Mouse (Mus musculus): ENCODE results near the gene Ccdc28b. TPM values are rescaled to one million over a fixed set of nuclear protein-coding genes. Genes with fewer than 3 reads are reported as not detected.

Ccdc28b gene
- polyA plus RNA-seq, 1 experiment from 2014 or later = 48.8 TPM

GRCm38 (mm10) chr4:129648656-129649055, 24.9 kb upstream of the Ccdc28b start:
- no peak overlapping the region for H3K27ac ChIP-seq (replicated peaks; ENCODE audit: low read depth, low read length)
- no peaks in the 10 kb centered on the region for H3K4me1 ChIP-seq (ENCODE audit: control insufficient read depth, insufficient read depth, low read length)
- DNase-seq (ENCODE audit: low spot score) (no peak), ATAC-seq (ENCODE audit: insufficient number of reproducible peaks, low FRiP score, low TSS enrichment, low read depth) (no peak)
- H3K27me3 ChIP-seq (ENCODE audit: control insufficient read depth, insufficient read depth, low read length) = no peaks in the 10 kb centered on the region
- H3K36me3 ChIP-seq (ENCODE audit: control insufficient read depth, insufficient read depth, low read length) = peaks cover 37% of the 10 kb centered on the region
- H3K4me2 ChIP-seq (ENCODE audit: low read depth, severe bottlenecking) = no peak overlapping the region
- no peaks in the 10 kb centered on the region for H3K9me3 ChIP-seq (ENCODE audit: control insufficient read depth, low read length)
- WGBS = 85% methylated on average over 1 of the region's 1 CpGs
- H3K4me3 ChIP-seq (ENCODE audit: low read depth, low read length) = no peak overlapping the region
- H3K9ac ChIP-seq (ENCODE audit: low read length) = no peak overlapping the region

DNA sequence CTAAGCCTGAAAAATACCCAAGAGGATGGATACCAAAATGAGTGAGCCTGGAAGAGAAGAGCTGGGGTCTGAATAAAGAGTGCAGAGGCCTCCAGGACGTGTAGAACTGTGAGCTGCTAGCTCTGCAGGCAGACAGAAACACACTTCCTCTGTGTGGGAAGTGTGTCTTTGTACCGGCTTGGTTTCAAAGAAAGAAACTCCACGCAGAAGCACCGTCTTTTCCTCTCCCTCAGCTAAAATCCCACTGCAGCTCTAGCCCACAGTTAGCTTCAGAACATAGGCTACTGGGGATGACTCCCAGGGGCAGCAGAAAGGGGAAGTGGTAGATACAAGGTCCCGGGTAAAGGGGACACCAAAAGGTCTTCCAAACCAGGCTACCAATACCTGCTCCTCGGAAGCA, 21.5 kb upstream of the Ccdc28b start:
- no peak overlapping the region for H3K9ac ChIP-seq (ENCODE audit: low read length)

GRCm38 (mm10) chr4:129641756-129642155, 18.0 kb upstream of the Ccdc28b start:
- WGBS = 49% methylated on average over 5 of the region's 5 CpGs
- Histone ChIP-seq H3K4me2 (ENCODE audit: low read depth, severe bottlenecking) (peak overlapping the region; percentile 96; the same call in 1 of the 2 replicates), H3K36me3 (ENCODE audit: control insufficient read depth, insufficient read depth, low read length) (peaks cover 22% of the 10 kb centered on the region; the same call in 1 of the 2 replicates), H3K4me3 (ENCODE audit: low read depth, low read length) (no peak overlapping the region), H3K4me1 (ENCODE audit: control insufficient read depth, insufficient read depth, low read length) (peaks cover 11% of the 10 kb centered on the region), H3K27me3 (ENCODE audit: control insufficient read depth, insufficient read depth, low read length) (no peaks in the 10 kb centered on the region), H3K9ac (ENCODE audit: low read length) (no peak overlapping the region), H3K27ac (replicated peaks; ENCODE audit: low read depth, low read length) (no peak overlapping the region), H3K9me3 (ENCODE audit: control insufficient read depth, low read length) (no peaks in the 10 kb centered on the region)
- ATAC-seq (ENCODE audit: insufficient number of reproducible peaks, low FRiP score, low TSS enrichment, low read depth) = no peak
- DNase-seq (ENCODE audit: low spot score) = no peak

More for the DNA sequence above, 21.5 kb upstream of the Ccdc28b start:
- Histone ChIP-seq H3K9me3 (ENCODE audit: control insufficient read depth, low read length) (no peaks in the 10 kb centered on the region), H3K27me3 (ENCODE audit: control insufficient read depth, insufficient read depth, low read length) (no peaks in the 10 kb centered on the region), H3K27ac (replicated peaks; ENCODE audit: low read depth, low read length) (no peak overlapping the region), H3K4me2 (ENCODE audit: low read depth, severe bottlenecking) (0 out of 2 replicates have a peak overlapping the region, but pooled peaks have one; percentile 4), H3K4me1 (ENCODE audit: control insufficient read depth, insufficient read depth, low read length) (no peaks in the 10 kb centered on the region), H3K36me3 (ENCODE audit: control insufficient read depth, insufficient read depth, low read length) (peaks cover 26% of the 10 kb centered on the region; the same call in 1 of the 2 replicates), H3K4me3 (ENCODE audit: low read depth, low read length) (no peak overlapping the region)
- ATAC-seq (ENCODE audit: insufficient number of reproducible peaks, low FRiP score, low TSS enrichment, low read depth) (no peak), DNase-seq (ENCODE audit: low spot score) (no peak)
- 89% methylated on average over 6 of the region's 6 CpGs for WGBS

- Histone ChIP-seq H3K4me1 (ENCODE audit: control insufficient read depth, insufficient read depth, low read length) (peaks cover 11% of the 10 kb centered on the region), H3K4me3 (ENCODE audit: low read depth, low read length) (peak within 1 kb of the TSS; percentile 74), H3K27ac (replicated peaks; ENCODE audit: low read depth, low read length) (peak within 1 kb of the TSS; percentile 87), H3K4me2 (ENCODE audit: low read depth, severe bottlenecking) (peak within 1 kb of the TSS; percentile 96), H3K9me3 (ENCODE audit: control insufficient read depth, low read length) (no peaks in the 10 kb centered on the region), H3K27me3 (ENCODE audit: control insufficient read depth, insufficient read depth, low read length) (no peaks in the 10 kb centered on the region), H3K36me3 (ENCODE audit: control insufficient read depth, insufficient read depth, low read length) (peaks cover 26% of the 10 kb centered on the region), H3K9ac (ENCODE audit: low read length) (peak within 1 kb of the TSS; percentile 76)
- WGBS = under 1% methylated on average over 60 of the region's 60 CpGs
- peak; percentile 94 for ATAC-seq (ENCODE audit: insufficient number of reproducible peaks, low FRiP score, low TSS enrichment, low read depth)
- peak; percentile 97 for DNase-seq (ENCODE audit: low spot score)
These were observed 17.1 kb upstream of the Ccdc28b start, which contains the start of gene Txlna for GRCm38 (mm10) chr4:129640638-129641467. Txlna (minus strand) TSS chr4:129641065.

DNA sequence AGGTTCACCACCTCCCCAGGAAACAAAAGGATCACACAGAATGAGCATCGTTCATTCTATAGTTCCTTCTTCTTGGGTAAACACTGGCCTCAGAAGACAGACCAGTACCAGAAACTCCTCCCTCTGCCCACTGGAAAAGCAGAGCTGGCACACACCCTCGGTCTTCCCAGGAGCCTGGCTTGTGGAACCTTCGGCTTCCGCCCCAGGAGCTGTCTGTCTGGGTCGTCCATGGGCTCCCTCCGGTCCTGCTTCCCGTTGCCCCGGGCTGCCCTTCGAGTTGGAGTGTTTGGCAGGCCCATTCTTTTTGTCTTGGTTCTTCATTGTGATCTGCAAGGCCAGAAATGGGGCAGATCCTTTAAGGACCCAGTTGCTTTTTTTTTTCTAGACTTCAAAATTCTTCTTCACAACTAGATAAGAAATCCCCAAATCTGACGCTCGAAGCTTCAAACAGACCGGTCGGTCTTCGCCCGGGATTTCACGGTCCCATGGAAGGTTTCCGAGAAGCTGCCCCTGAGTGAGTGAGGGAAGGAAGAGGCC, 16.4 kb upstream of the Ccdc28b start:
- Histone ChIP-seq H3K27me3 (ENCODE audit: control insufficient read depth, insufficient read depth, low read length) (no peaks in the 10 kb centered on the region), H3K4me1 (ENCODE audit: control insufficient read depth, insufficient read depth, low read length) (peaks cover 11% of the 10 kb centered on the region), H3K4me2 (ENCODE audit: low read depth, severe bottlenecking) (peak overlapping the region; percentile 96), H3K9ac (ENCODE audit: low read length) (peak overlapping the region; percentile 76), H3K27ac (replicated peaks; ENCODE audit: low read depth, low read length) (peak overlapping the region; percentile 87), H3K36me3 (ENCODE audit: control insufficient read depth, insufficient read depth, low read length) (peaks cover 26% of the 10 kb centered on the region), H3K9me3 (ENCODE audit: control insufficient read depth, low read length) (no peaks in the 10 kb centered on the region), H3K4me3 (ENCODE audit: low read depth, low read length) (peak overlapping the region; percentile 74)
- no peak for ATAC-seq (ENCODE audit: insufficient number of reproducible peaks, low FRiP score, low TSS enrichment, low read depth)
- 9% methylated on average over 17 of the region's 17 CpGs for WGBS
- peak; percentile 32 for DNase-seq (ENCODE audit: low spot score)

GRCm38 (mm10) chr4:129639221-129639620, 15.5 kb upstream of the Ccdc28b start:
- Histone ChIP-seq H3K9me3 (ENCODE audit: control insufficient read depth, low read length) (no peaks in the 10 kb centered on the region), H3K4me1 (ENCODE audit: control insufficient read depth, insufficient read depth, low read length) (peaks cover 11% of the 10 kb centered on the region), H3K4me3 (ENCODE audit: low read depth, low read length) (no peak overlapping the region; the same call in 1 of the 2 replicates), H3K9ac (ENCODE audit: low read length) (no peak overlapping the region), H3K27me3 (ENCODE audit: control insufficient read depth, insufficient read depth, low read length) (no peaks in the 10 kb centered on the region), H3K27ac (replicated peaks; ENCODE audit: low read depth, low read length) (no peak overlapping the region), H3K36me3 (ENCODE audit: control insufficient read depth, insufficient read depth, low read length) (peaks cover 24% of the 10 kb centered on the region), H3K4me2 (ENCODE audit: low read depth, severe bottlenecking) (peak overlapping the region; percentile 96; the same call in 1 of the 2 replicates)
- WGBS = 91% methylated on average over 15 of the region's 15 CpGs
- DNase-seq (ENCODE audit: low spot score) (no peak), ATAC-seq (ENCODE audit: insufficient number of reproducible peaks, low FRiP score, low TSS enrichment, low read depth) (no peak)

GRCm38 (mm10) chr4:129633852-129634251, 10.1 kb upstream of the Ccdc28b start:
- H3K9ac ChIP-seq (ENCODE audit: low read length) = no peak overlapping the region
- H3K4me3 ChIP-seq (ENCODE audit: low read depth, low read length) = no peak overlapping the region
- H3K27ac ChIP-seq (replicated peaks; ENCODE audit: low read depth, low read length) = no peak overlapping the region
- H3K4me2 ChIP-seq (ENCODE audit: low read depth, severe bottlenecking) = no peak overlapping the region
- H3K4me1 ChIP-seq (ENCODE audit: control insufficient read depth, insufficient read depth, low read length) = peaks cover under 1% of the 10 kb centered on the region; the same call in 1 of the 2 replicates
- peaks cover 69% of the 10 kb centered on the region for H3K36me3 ChIP-seq (ENCODE audit: control insufficient read depth, insufficient read depth, low read length)
- no peaks in the 10 kb centered on the region for H3K27me3 ChIP-seq (ENCODE audit: control insufficient read depth, insufficient read depth, low read length)
- no peak for ATAC-seq (ENCODE audit: insufficient number of reproducible peaks, low FRiP score, low TSS enrichment, low read depth)
- no peaks in the 10 kb centered on the region for H3K9me3 ChIP-seq (ENCODE audit: control insufficient read depth, low read length)
- 94% methylated on average over 6 of the region's 6 CpGs for WGBS
- DNase-seq (ENCODE audit: low spot score) = no peak

GRCm38 (mm10) chr4:129631867-129632266, 8.1 kb upstream of the Ccdc28b start:
- 93% methylated on average over 12 of the region's 12 CpGs for WGBS
- H3K9me3 ChIP-seq (ENCODE audit: control insufficient read depth, low read length) = no peaks in the 10 kb centered on the region
- no peaks in the 10 kb centered on the region for H3K4me1 ChIP-seq (ENCODE audit: control insufficient read depth, insufficient read depth, low read length)
- ATAC-seq (ENCODE audit: insufficient number of reproducible peaks, low FRiP score, low TSS enrichment, low read depth) = no peak
- no peak overlapping the region for H3K4me2 ChIP-seq (ENCODE audit: low read depth, severe bottlenecking)
- no peak for DNase-seq (ENCODE audit: low spot score)
- no peak overlapping the region for H3K9ac ChIP-seq (ENCODE audit: low read length)
- no peak overlapping the region for H3K4me3 ChIP-seq (ENCODE audit: low read depth, low read length)
- peaks cover 73% of the 10 kb centered on the region for H3K36me3 ChIP-seq (ENCODE audit: control insufficient read depth, insufficient read depth, low read length)
- H3K27me3 ChIP-seq (ENCODE audit: control insufficient read depth, insufficient read depth, low read length) = no peaks in the 10 kb centered on the region
- H3K27ac ChIP-seq (replicated peaks; ENCODE audit: low read depth, low read length) = no peak overlapping the region
